Comparison of ENCODE assay signal across 18 mouse cellular contexts in the genomic region with DNA sequence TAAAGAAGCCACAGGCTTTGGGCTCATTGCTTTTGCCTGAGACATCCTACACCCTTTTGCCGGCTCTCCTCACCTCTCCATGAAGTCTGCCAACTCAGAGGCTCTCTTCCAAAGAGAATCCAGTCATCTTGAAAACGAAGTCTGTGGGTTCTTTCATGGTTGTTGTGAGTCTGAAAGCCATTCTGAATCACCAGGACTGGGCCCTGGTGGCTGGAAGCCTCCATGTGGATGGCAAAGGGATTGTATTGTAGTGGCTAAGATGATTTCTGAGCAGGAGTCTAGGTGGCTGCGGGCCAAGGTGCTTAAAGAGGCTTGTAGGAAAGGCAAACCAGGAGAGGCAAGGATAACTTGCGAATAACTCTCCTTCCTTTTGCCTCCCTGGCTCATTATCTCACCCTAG. TPM values are rescaled to one million over a fixed set of nuclear protein-coding genes. Genes with fewer than 3 reads are reported as not detected.
DNase-seq lines count a peak whose midpoint lies in the region; ATAC-seq and TF ChIP-seq lines count a peak whose summit lies in the region.
"Had no signal": no experiment of that assay in that cellular context is flagged by ENCODE, and none has a peak within 500 bp of the region (broad histone marks: within the 10 kb centered on the region; RNA-seq: fewer than 3 reads in every experiment).

No protein-coding gene starts in this region.

- peak; percentile 63 for DNase-seq in adrenal gland, postnatal 10 days
- DNase-seq in adrenal gland, adult 18-20 months (ENCODE audit: low spot score in 2 of 2): no peak
- DNase-seq in limb, embryonic 11.5 days (ENCODE audit: low spot score): no peak
- no peak for DNase-seq in urinary bladder, adult 2 months (ENCODE audit: low spot score)
- DNase-seq in layer of hippocampus, adult 9-11 months: no peak
- DNase-seq in spleen, postnatal 36 days (ENCODE audit: low spot score in 2 of 2): no peak
- DNase-seq: B cell, adult 2 months; cerebellum, adult 11-12 months; layer of hippocampus, postnatal 36 days; lung, adult 2 months; spleen, adult 18-20 months had no signal

- TF ChIP-seq CTCF in C2C12 (IDR thresholded peaks at IDR 0.05; ENCODE audit: control insufficient read depth, insufficient read depth, insufficient read length): no peak

- WGBS in intestine, embryonic 15.5 days: 35% methylated on average over 4 of the region's 4 CpGs
- WGBS in limb, embryonic 11.5 days: 12% methylated on average over 4 of the region's 4 CpGs

- peak overlapping the region; percentile 73 for H3K4me2 ChIP-seq in intestine, embryonic 15.5 days (replicated peaks)
- peak overlapping the region; percentile 78 for H3K4me2 ChIP-seq in limb, embryonic 11.5 days (ENCODE audit: low read depth, severe bottlenecking)

- H3K36me3 ChIP-seq in C2C12 (ENCODE audit: control insufficient read depth, insufficient read depth): no peaks in the 10 kb centered on the region
- H3K36me3 ChIP-seq in intestine, embryonic 15.5 days: no peaks in the 10 kb centered on the region
- no peaks in the 10 kb centered on the region for H3K36me3 ChIP-seq in limb, embryonic 11.5 days (ENCODE audit: control insufficient read depth, insufficient read depth, low read length)

- H3K79me2 ChIP-seq in C2C12 (ENCODE audit: control insufficient read depth, insufficient read depth): peaks cover 97% of the 10 kb centered on the region

- peak overlapping the region; percentile 23 for H3ac ChIP-seq in C2C12 (ENCODE audit: control insufficient read depth, insufficient read length, low read depth)

- peak overlapping the region; percentile 33; the same call in 1 of the 2 replicates for H3K27ac ChIP-seq in intestine, embryonic 15.5 days
- no peak overlapping the region for H3K27ac ChIP-seq in limb, embryonic 11.5 days (replicated peaks; ENCODE audit: low read depth, low read length)

- H3K4me1 ChIP-seq in intestine, embryonic 15.5 days (replicated peaks): peaks cover 23% of the 10 kb centered on the region; the same call in 1 of the 2 replicates
- H3K4me1 ChIP-seq in limb, embryonic 11.5 days (ENCODE audit: control insufficient read depth, insufficient read depth, low read length): peaks cover 80% of the 10 kb centered on the region

- peak overlapping the region; percentile 5; the same call in 1 of the 2 replicates for H3K9ac ChIP-seq in intestine, embryonic 15.5 days
- H3K9ac ChIP-seq in limb, embryonic 11.5 days (ENCODE audit: low read length): peak overlapping the region; percentile 34; the same call in 1 of the 2 replicates

- no peak overlapping the region for H3K4me3 ChIP-seq in C2C12 (ENCODE audit: insufficient read depth, poor library complexity, severe bottlenecking)
- no peak overlapping the region for H3K4me3 ChIP-seq in intestine, embryonic 15.5 days (replicated peaks)
- H3K4me3 ChIP-seq in limb, embryonic 11.5 days (ENCODE audit: low read depth, low read length): no peak overlapping the region

- H3K79me3 ChIP-seq in C2C12 (ENCODE audit: low read depth): peaks cover 45% of the 10 kb centered on the region

- no peaks in the 10 kb centered on the region for H3K9me3 ChIP-seq in intestine, embryonic 15.5 days
- no peaks in the 10 kb centered on the region for H3K9me3 ChIP-seq in limb, embryonic 11.5 days (ENCODE audit: control insufficient read depth, low read length)
- H3K9me3 ChIP-seq: megakaryocyte, embryonic 14.5 days had no signal

- H3K27me3 ChIP-seq in C2C12 (ENCODE audit: control insufficient read depth, insufficient read depth, insufficient read length): no peaks in the 10 kb centered on the region
- H3K27me3 ChIP-seq in intestine, embryonic 15.5 days (replicated peaks): peaks cover 92% of the 10 kb centered on the region
- peaks cover 46% of the 10 kb centered on the region for H3K27me3 ChIP-seq in limb, embryonic 11.5 days (ENCODE audit: control insufficient read depth, insufficient read depth, low read length)

- no peak for ATAC-seq in intestine, embryonic 15.5 days
- no peak for ATAC-seq in limb, embryonic 11.5 days (ENCODE audit: insufficient number of reproducible peaks, low FRiP score, low TSS enrichment, low read depth)

TF ChIP-seq in C2C12, 6 proteins besides CTCF, POLR2A, EP300 and RAD21:
- no peak for TF ChIP-seq USF1 (IDR thresholded peaks at IDR 0.05; ENCODE audit: low read depth)
- peak; percentile 83 for TF ChIP-seq MAX (IDR thresholded peaks at IDR 0.05)
- TF ChIP-seq MYOD1 (IDR thresholded peaks at IDR 0.05; ENCODE audit: control insufficient read depth, insufficient read length, low read depth): no peak

RNA-seq across cellular contexts. Expression of a gene that starts 4.1 kb away (rescaled TPM):
- 10 to 100 TPM; 25.1 to 35.7 TPM for total RNA-seq in adrenal gland, postnatal 10 days (2021)
- total RNA-seq in adrenal gland, adult 18-20 months (2021): 10 to 100 TPM; 47.9 to 59.3 TPM
- polyA plus RNA-seq in C2C12 (2012; fragmentation: generic; extraction: Trizol): 10.6 TPM
- 5.7 and 6.1 TPM in 2 replicates for polyA plus RNA-seq in intestine, embryonic 15.5 days (2015; fragmentation: Nextera tagmentation; extraction: Ambion mirVana)
- 9.5 and 10.9 TPM in 2 replicates for polyA plus RNA-seq in limb, embryonic 11.5 days (2014; fragmentation: Nextera tagmentation; extraction: Ambion mirVana)
- polyA plus RNA-seq in urinary bladder, adult 2 months (2012; rRNA removed): 2.1 and 2.5 TPM in 2 replicates
- total RNA-seq: granulocyte monocyte progenitor cell, adult 5-6 weeks; layer of hippocampus, postnatal 36 days; monocyte, adult 5-6 weeks had no signal
- polyA plus RNA-seq: heart, postnatal 0 days; thymus, postnatal 0 days had no signal

RNA-seq across cellular contexts. Expression of a gene that starts 11.7 kb away (rescaled TPM):
- total RNA-seq in adrenal gland, postnatal 10 days (2021): 10 to 100 TPM; 17.0 to 21.0 TPM
- 10 to 100 TPM; 30.8 to 34.8 TPM for total RNA-seq in adrenal gland, adult 18-20 months (2021)
- 1.1 TPM for polyA plus RNA-seq in C2C12 (2012; fragmentation: generic; extraction: Trizol)
- 6.2 and 7.0 TPM in 2 replicates for polyA plus RNA-seq in intestine, embryonic 15.5 days (2015; fragmentation: Nextera tagmentation; extraction: Ambion mirVana)
- polyA plus RNA-seq in limb, embryonic 11.5 days (2014; fragmentation: Nextera tagmentation; extraction: Ambion mirVana): 4.6 and 4.8 TPM in 2 replicates
- polyA plus RNA-seq in urinary bladder, adult 2 months (2012; rRNA removed): 0.39 and 0.47 TPM in 2 replicates
- total RNA-seq: granulocyte monocyte progenitor cell, adult 5-6 weeks; layer of hippocampus, postnatal 36 days; monocyte, adult 5-6 weeks had no signal
- polyA plus RNA-seq: heart, postnatal 0 days; lung, adult 2 months; thymus, postnatal 0 days had no signal

RNA-seq across cellular contexts. Expression of a gene that starts 16.6 kb away (rescaled TPM):
- 1 to 10 TPM; 6.1 to 9.2 TPM for total RNA-seq in adrenal gland, postnatal 10 days (2021)
- 1 to 10 TPM; 5.0 to 7.3 TPM for total RNA-seq in adrenal gland, adult 18-20 months (2021)
- polyA plus RNA-seq in C2C12 (2012; fragmentation: generic; extraction: Trizol): 3.4 TPM
- 9.5 and 10.6 TPM in 2 replicates for polyA plus RNA-seq in intestine, embryonic 15.5 days (2015; fragmentation: Nextera tagmentation; extraction: Ambion mirVana)
- 5.1 and 6.4 TPM in 2 replicates for polyA plus RNA-seq in limb, embryonic 11.5 days (2014; fragmentation: Nextera tagmentation; extraction: Ambion mirVana)
- 0.76 and 0.80 TPM in 2 replicates for polyA plus RNA-seq in urinary bladder, adult 2 months (2012; rRNA removed)
- total RNA-seq: granulocyte monocyte progenitor cell, adult 5-6 weeks; layer of hippocampus, postnatal 36 days had no signal
- polyA plus RNA-seq: heart, postnatal 0 days had no signal

RNA-seq across cellular contexts. Expression of a gene that starts 25.9 kb away (rescaled TPM):
- total RNA-seq in adrenal gland, postnatal 10 days (2021): 1 to 10 TPM; 2.4 to 3.2 TPM
- 1 to 10 TPM in 1 of 2 experiments, under 1 TPM in 1; 0.66 to 1.4 TPM for total RNA-seq in adrenal gland, adult 18-20 months (2021)
- polyA plus RNA-seq in C2C12 (2012; fragmentation: generic; extraction: Trizol): 9.4 TPM
- 1.3 and 1.4 TPM in 2 replicates for polyA plus RNA-seq in intestine, embryonic 15.5 days (2015; fragmentation: Nextera tagmentation; extraction: Ambion mirVana)
- polyA plus RNA-seq in limb, embryonic 11.5 days (2014; fragmentation: Nextera tagmentation; extraction: Ambion mirVana): 4.4 and 6.1 TPM in 2 replicates
- polyA plus RNA-seq in urinary bladder, adult 2 months (2012; rRNA removed): 0.36 and 0.46 TPM in 2 replicates
- total RNA-seq: granulocyte monocyte progenitor cell, adult 5-6 weeks; layer of hippocampus, postnatal 36 days; monocyte, adult 5-6 weeks had no signal
- polyA plus RNA-seq: heart, postnatal 0 days; lung, adult 2 months; thymus, postnatal 0 days had no signal

RNA-seq across cellular contexts. Expression of a gene that starts 34.9 kb away (rescaled TPM):
- total RNA-seq in adrenal gland, postnatal 10 days (2021): 1 to 10 TPM; 5.5 to 6.9 TPM
- total RNA-seq in adrenal gland, adult 18-20 months (2021): 1 to 10 TPM; 7.0 to 7.5 TPM
- 1.6 TPM for polyA plus RNA-seq in C2C12 (2012; fragmentation: generic; extraction: Trizol)
- polyA plus RNA-seq in intestine, embryonic 15.5 days (2015; fragmentation: Nextera tagmentation; extraction: Ambion mirVana): 7.7 and 10.1 TPM in 2 replicates
- polyA plus RNA-seq in limb, embryonic 11.5 days (2014; fragmentation: Nextera tagmentation; extraction: Ambion mirVana): 8.3 and 9.1 TPM in 2 replicates
- 0.60 and 1.4 TPM in 2 replicates for polyA plus RNA-seq in urinary bladder, adult 2 months (2012; rRNA removed)
- total RNA-seq: granulocyte monocyte progenitor cell, adult 5-6 weeks; layer of hippocampus, postnatal 36 days; monocyte, adult 5-6 weeks had no signal
- polyA plus RNA-seq: heart, postnatal 0 days had no signal
